Mouse (Mus musculus) forebrain, postnatal 0 days (tissue): Measurements from ENCODE around the gene Evl. TPM values are rescaled to one million over a fixed set of nuclear protein-coding genes. Genes with fewer than 3 reads are reported as not detected.
"Not testable (repeated sequence)": the region's sequence is repeated elsewhere in the genome, so short reads cannot be mapped to it uniquely, and the experiment has no call there.

Source experiments
- ATAC-seq: fragments of 200-750 bp; cut with Nextera tagmentation; 2 replicates; pipeline ENCODE4 v1.8.0; 2017; ENCODE audit warnings: mild to moderate bottlenecking, moderate library complexity
- DNase-seq: peaks from one replicate; pipeline ENCODE4 v3.0.0-alpha.2; 2015
- H3K27ac ChIP-seq: fragments of 300-500 bp; sonication (generic); 2 replicates; pipeline ENCODE4 v1.5.1; 2014; ENCODE audit warnings: low read depth, mild to moderate bottlenecking, antibody characterized with exemption, low read length, moderate library complexity, mixed read lengths
- H3K27me3 ChIP-seq: fragments of 300-500 bp; sonication (generic); 2 replicates; pipeline ENCODE4 v1.6.1; 2014; ENCODE audit warnings: mild to moderate bottlenecking, low read length, mixed read lengths; ENCODE audit not compliant: insufficient read depth
- H3K36me3 ChIP-seq: fragments of 300-500 bp; sonication (generic); 2 replicates; pipeline ENCODE4 v1.6.1; 2014; ENCODE audit warnings: mild to moderate bottlenecking, moderate library complexity; ENCODE audit not compliant: insufficient read depth
- H3K4me1 ChIP-seq: fragments of 300-500 bp; sonication (generic); 2 replicates; pipeline ENCODE4 v1.6.1; 2014; ENCODE audit warnings: antibody characterized with exemption; ENCODE audit not compliant: insufficient read depth
- H3K4me2 ChIP-seq: fragments of 300-500 bp; sonication (generic); 2 replicates; pipeline ENCODE4 v1.6.1; 2014; ENCODE audit warnings: low read depth, mild to moderate bottlenecking, moderate library complexity
- H3K4me3 ChIP-seq: fragments of 300-500 bp; sonication (generic); 2 replicates; pipeline ENCODE4 v1.5.1; 2014; ENCODE audit warnings: low read depth, low read length, mixed read lengths
- H3K9ac ChIP-seq: fragments of 300-500 bp; sonication (generic); 2 replicates; pipeline ENCODE4 v1.6.1; 2014; ENCODE audit warnings: mild to moderate bottlenecking
- H3K9me3 ChIP-seq: fragments of 300-500 bp; sonication (generic); 2 replicates; pipeline ENCODE4 v1.6.1; 2016; ENCODE audit warnings: low read length
- CTCF ChIP-seq: sonication (generic); IDR thresholded peaks from 2 replicates; pipeline ENCODE4 v1.5.1; 2016; ENCODE audit warnings: antibody characterized with exemption, control low read depth, low read depth
- WGBS: fragments of 180-500 bp; shearing (Covaris S2); extraction: QIAGEN DNeasy Blood & Tissue Kit; methylation state at CpG from one replicate; pipeline ENCODE4 v1.1.7; 2014; 5-methylcytosine and 5-hydroxymethylcytosine counted together
- polyA plus RNA-seq: library from polyadenylated mRNA; unstranded; fragments of >200 nt; fragmentation: Nextera tagmentation; extraction: Ambion mirVana; gene quantifications from 2 replicates; pipeline ENCODE4 v1.2.1, GENCODE M21; 2015
- total RNA-seq: library from RNA; depleted of rRNA; stranded (reverse); fragments of >200 nt; gene quantifications from 2 replicates; pipeline ENCODE4 v1.2.3, GENCODE M21; 2014

Gene Evl
- total and polyA plus RNA-seq, 2 experiments from 2014 or later, result 183 to 260 TPM

GRCm38 (mm10) chr12:108702185-108702584 lies 147.7 kb downstream of the Evl start, which contains the start of gene Degs2:
Degs2 (minus strand) TSS chr12:108702315.
- no peak for DNase-seq
- no peak for TF ChIP-seq CTCF
- H3K4me1 ChIP-seq, result no peaks in the 10 kb centered on the region
- no peaks in the 10 kb centered on the region for H3K9me3 ChIP-seq
- peak within 1 kb of the TSS; percentile 28 for H3K4me3 ChIP-seq
- no peaks in the 10 kb centered on the region for H3K36me3 ChIP-seq
- no peak within 1 kb of the TSS for H3K9ac ChIP-seq
- ATAC-seq, result no peak; the same call in 1 of the 2 replicates
- H3K4me2 ChIP-seq, result peak within 1 kb of the TSS; percentile 46
- WGBS, result 2% methylated on average over 32 of the region's 32 CpGs
- no peak within 1 kb of the TSS for H3K27ac ChIP-seq
- H3K27me3 ChIP-seq, result peaks cover 22% of the 10 kb centered on the region

- DNase-seq, result no peak
- no peak for ATAC-seq
- Histone ChIP-seq H3K27ac (no peak overlapping the region), H3K27me3 (peaks cover 22% of the 10 kb centered on the region), H3K4me2 (no peak overlapping the region), H3K9ac (no peak overlapping the region), H3K9me3 (no peaks in the 10 kb centered on the region), H3K4me3 (no peak overlapping the region), H3K4me1 (no peaks in the 10 kb centered on the region), H3K36me3 (no peaks in the 10 kb centered on the region)
- 87% methylated on average over 6 of the region's 6 CpGs for WGBS
- TF ChIP-seq CTCF, result no peak
Observed at GRCm38 (mm10) chr12:108705486-108705885, 151.0 kb downstream of the Evl start.

DNA sequence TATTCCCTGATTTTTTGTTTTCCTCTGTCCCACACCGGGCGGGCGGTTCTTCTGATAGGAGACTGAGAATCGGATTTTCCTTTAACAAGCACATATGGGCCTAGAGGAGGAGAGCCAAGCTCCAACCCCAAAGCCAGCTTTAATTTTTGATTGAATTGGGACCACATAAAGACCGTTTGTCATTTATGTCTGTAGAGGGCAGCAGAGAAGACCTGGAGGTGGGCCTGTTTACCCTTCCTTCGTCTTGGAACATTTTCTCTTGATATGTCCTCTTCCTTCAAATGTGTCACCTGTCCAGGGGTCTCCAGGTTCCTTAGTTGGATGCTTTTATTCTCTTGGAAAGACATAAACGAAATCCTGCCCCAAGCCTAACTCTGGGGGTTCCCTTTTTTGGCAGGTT lies 151.6 kb downstream of the Evl start:
- peak; percentile 54 for DNase-seq
- H3K4me3 ChIP-seq, result no peak overlapping the region

GRCm38 (mm10) chr12:108709386-108709785 lies 154.9 kb downstream of the Evl start:
- TF ChIP-seq CTCF, result no peak
- Histone ChIP-seq H3K4me1 (no peaks in the 10 kb centered on the region), H3K4me3 (no peak overlapping the region), H3K36me3 (no peaks in the 10 kb centered on the region), H3K27me3 (no peaks in the 10 kb centered on the region), H3K9ac (no peak overlapping the region), H3K9me3 (no peaks in the 10 kb centered on the region), H3K4me2 (no peak overlapping the region), H3K27ac (no peak overlapping the region)
- 82% methylated on average over 6 of the region's 6 CpGs for WGBS
- DNase-seq (no peak), ATAC-seq (no peak)

More for the DNA sequence above, 151.6 kb downstream of the Evl start:
- no peaks in the 10 kb centered on the region for H3K36me3 ChIP-seq
- WGBS, result 41% methylated on average over 7 of the region's 7 CpGs
- TF ChIP-seq CTCF, result peak; percentile 53
- peaks cover 16% of the 10 kb centered on the region; the same call in 1 of the 2 replicates for H3K27me3 ChIP-seq
- no peaks in the 10 kb centered on the region for H3K4me1 ChIP-seq
- H3K27ac ChIP-seq, result no peak overlapping the region
- H3K4me2 ChIP-seq, result no peak overlapping the region
- H3K9ac ChIP-seq, result no peak overlapping the region
- no peaks in the 10 kb centered on the region for H3K9me3 ChIP-seq
- ATAC-seq, result 0 out of 2 replicates have a peak, but pooled peaks have one; percentile 16

GRCm38 (mm10) chr12:108709964-108710765 lies 155.6 kb downstream of the Evl start:
- Histone ChIP-seq H3K4me1 (no peaks in the 10 kb centered on the region), H3K4me3 (no peak overlapping the region), H3K4me2 (no peak overlapping the region), H3K9ac (no peak overlapping the region), H3K27ac (no peak overlapping the region), H3K27me3 (no peaks in the 10 kb centered on the region), H3K9me3 (no peaks in the 10 kb centered on the region), H3K36me3 (no peaks in the 10 kb centered on the region)
- DNase-seq (no peak), ATAC-seq (no peak)
- 87% methylated on average over 6 of the region's 6 CpGs for WGBS
- no peak for TF ChIP-seq CTCF

DNA sequence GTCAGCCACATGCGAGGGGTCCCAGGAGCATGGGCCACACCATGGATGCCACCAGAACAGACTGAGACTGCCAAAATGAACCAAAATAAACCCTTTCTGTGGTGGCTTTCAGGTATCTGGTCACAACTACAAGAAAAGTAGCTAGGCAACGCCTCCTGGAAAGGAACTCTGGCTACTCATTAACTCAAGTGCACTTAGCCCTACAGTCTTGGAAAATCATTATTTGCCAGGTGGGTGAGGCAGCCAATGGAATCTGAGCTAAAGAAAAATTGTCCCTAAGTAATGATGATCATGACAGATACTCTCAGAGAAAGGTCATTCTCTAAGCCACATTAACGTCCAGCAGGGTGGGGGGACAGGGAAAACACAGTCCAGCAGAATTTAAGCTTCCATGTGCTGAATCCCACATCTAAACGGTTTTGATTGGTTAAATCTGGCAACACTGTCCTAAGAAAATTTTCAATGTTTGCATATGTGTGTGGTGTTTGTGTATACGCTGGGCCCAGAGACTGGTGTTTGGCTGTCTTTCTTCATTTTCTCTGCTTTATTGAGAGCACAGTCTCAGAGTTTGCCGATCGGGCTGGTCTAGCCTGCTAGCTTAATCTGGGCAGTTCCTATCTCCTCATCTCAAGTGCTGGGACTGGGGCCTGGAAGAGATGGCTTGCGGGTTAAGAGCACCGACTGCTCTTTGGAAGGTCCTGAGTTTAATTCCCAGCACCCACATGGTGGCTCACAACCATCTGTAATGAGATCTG lies 156.5 kb downstream of the Evl start:
- Histone ChIP-seq H3K36me3 (no peaks in the 10 kb centered on the region), H3K4me3 (no peak overlapping the region), H3K27ac (no peak overlapping the region), H3K27me3 (no peaks in the 10 kb centered on the region), H3K9ac (no peak overlapping the region), H3K4me2 (no peak overlapping the region), H3K9me3 (no peaks in the 10 kb centered on the region), H3K4me1 (no peaks in the 10 kb centered on the region)
- TF ChIP-seq CTCF, result no peak
- 85% methylated on average over 9 of the region's 9 CpGs for WGBS
- no peak for DNase-seq
- ATAC-seq, result no peak

GRCm38 (mm10) chr12:108712481-108712880 lies 158.0 kb downstream of the Evl start:
- Histone ChIP-seq H3K9me3 (no peaks in the 10 kb centered on the region), H3K36me3 (no peaks in the 10 kb centered on the region), H3K9ac (no peak overlapping the region), H3K4me1 (no peaks in the 10 kb centered on the region), H3K27me3 (no peaks in the 10 kb centered on the region), H3K4me3 (no peak overlapping the region), H3K27ac (no peak overlapping the region), H3K4me2 (no peak overlapping the region)
- no peak for TF ChIP-seq CTCF
- DNase-seq (no peak), ATAC-seq (no peak)
- 83% methylated on average over 4 of the region's 4 CpGs for WGBS

GRCm38 (mm10) chr12:108713972-108714371 lies 159.5 kb downstream of the Evl start:
- H3K9me3 ChIP-seq, H3K36me3 ChIP-seq, H3K4me1 ChIP-seq, H3K4me2 ChIP-seq, ATAC-seq, H3K27me3 ChIP-seq, H3K9ac ChIP-seq, H3K4me3 ChIP-seq, DNase-seq, H3K27ac ChIP-seq: not testable (repeated sequence)
- WGBS, result 94% methylated on average over 14 of the region's 14 CpGs
